Mouse (Mus musculus) ES-E14 (cell line): ENCODE results near the gene Hoxa6.

Experiments used
- CHD2 ChIP-seq: IDR thresholded peaks from 2 replicates; pipeline ENCODE4 v1.6.1; 2014; ENCODE audit warnings: mild to moderate bottlenecking, low read depth, low read length, inconsistent platforms
- HCFC1 ChIP-seq: IDR thresholded peaks from 2 replicates; pipeline ENCODE4 v1.6.1; 2012; ENCODE audit warnings: low read length, inconsistent platforms, borderline replicate concordance; ENCODE audit not compliant: insufficient read depth
- MAFK ChIP-seq: IDR thresholded peaks from 2 replicates; pipeline ENCODE4 v1.6.1; 2014; ENCODE audit warnings: mild to moderate bottlenecking, low read depth, low read length, inconsistent platforms; ENCODE audit not compliant: insufficient read depth
- ZNF384 ChIP-seq: IDR thresholded peaks from 2 replicates; pipeline ENCODE4 v1.6.1; 2012; ENCODE audit warnings: low read depth, low read length, inconsistent platforms

DNA sequence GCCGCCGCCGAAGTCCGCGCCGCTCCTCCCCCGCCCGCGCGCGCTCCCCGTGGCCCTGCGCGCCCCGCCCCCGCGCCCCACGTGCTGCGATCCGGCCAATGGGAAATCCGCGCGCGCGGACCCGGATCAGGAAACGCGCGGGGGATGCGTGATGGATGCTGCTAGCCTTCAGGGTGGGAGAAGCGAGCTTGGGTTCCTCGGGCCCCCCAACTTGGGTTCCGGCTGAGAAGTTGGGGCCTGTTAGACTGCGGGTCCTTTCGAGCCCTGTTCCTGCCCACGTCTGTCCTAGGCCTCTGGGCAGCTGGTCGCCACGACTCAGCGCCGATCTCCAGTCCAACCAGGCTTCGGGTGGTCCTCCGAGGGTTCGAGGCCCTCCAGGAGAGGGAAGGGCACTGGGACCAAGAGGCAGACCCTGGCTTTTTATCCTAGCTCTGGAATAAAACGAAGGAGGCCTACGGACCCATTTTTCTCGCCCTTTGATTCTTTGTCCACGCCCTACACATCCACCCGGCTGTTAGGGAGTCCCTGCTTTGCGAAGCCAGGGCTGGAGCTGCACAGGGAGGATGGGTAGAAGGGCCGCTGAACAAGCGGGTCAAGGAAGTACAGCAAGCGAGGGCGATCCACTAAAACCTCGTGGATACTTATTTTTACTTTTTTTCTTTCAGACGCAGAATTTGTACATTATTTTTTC is 16.5 kb downstream of the Hoxa6 start:
- TF ChIP-seq CHD2 = no peak
- no peak for TF ChIP-seq HCFC1
- TF ChIP-seq ZNF384 = no peak
- no peak for TF ChIP-seq MAFK
